8 mouse cellular contexts compared by ENCODE assay signal in genomic region chr17:73301258-73302050, GRCm38 (mm10).
DNase-seq lines count a peak whose midpoint lies in the region; ATAC-seq and TF ChIP-seq lines count a peak whose summit lies in the region.

No protein-coding gene starts in this region.

- TF ChIP-seq POLR2A in ES-Bruce4 (IDR thresholded peaks at IDR 0.05; ENCODE audit: insufficient read depth, low read length), result no peak

- WGBS in heart, embryonic 16.5 days, result 30% methylated on average over 15 of the region's 15 CpGs

- no peak for TF ChIP-seq EP300 in ES-Bruce4 (IDR thresholded peaks at IDR 0.05; ENCODE audit: insufficient read depth, low read depth, low read length)

- no peaks in the 10 kb centered on the region for H3K9me3 ChIP-seq in ES-Bruce4 (replicated peaks; ENCODE audit: control insufficient read depth, insufficient read depth, low read length, poor library complexity, severe bottlenecking)
- H3K9me3 ChIP-seq in heart, embryonic 16.5 days (replicated peaks; ENCODE audit: control insufficient read depth, low read length), result no peaks in the 10 kb centered on the region

- peak; percentile 68 for TF ChIP-seq CTCF in ES-Bruce4 (IDR thresholded peaks at IDR 0.05; ENCODE audit: low read depth, low read length)

- H3K27ac ChIP-seq in ES-Bruce4 (ENCODE audit: insufficient read depth, low read length), result no peak overlapping the region
- H3K27ac ChIP-seq in heart, embryonic 16.5 days (ENCODE audit: low read length), result no peak overlapping the region

- H3K27me3 ChIP-seq in ES-Bruce4 (ENCODE audit: control insufficient read depth, insufficient read depth, low read length, poor library complexity, severe bottlenecking), result no peaks in the 10 kb centered on the region
- H3K27me3 ChIP-seq in heart, embryonic 16.5 days (ENCODE audit: control insufficient read depth, insufficient read depth, low read length), result peaks cover 10% of the 10 kb centered on the region

- H3K4me2 ChIP-seq in heart, embryonic 16.5 days (ENCODE audit: low read depth, low read length), result peak overlapping the region; percentile 35

- DNase-seq in adrenal gland, postnatal 36 days, result peak; percentile 40 to 68
- DNase-seq in layer of hippocampus, adult 18-20 months (ENCODE audit: low spot score in 2 of 2), result peak; percentile 47 to 90
- DNase-seq in lung, adult 18-20 months, result peak; percentile 29 to 59
- peak; percentile 42 to 60 for DNase-seq in thymus, postnatal 36 days

- ATAC-seq in erythroblast, adult 5-6 weeks (replicated peaks; ENCODE audit: low FRiP score, poor library complexity, severe bottlenecking), result peak; percentile 70
- 0 out of 2 replicates have a peak, but pooled peaks have one; percentile 6 for ATAC-seq in heart, embryonic 16.5 days (replicated peaks; ENCODE audit: extremely low read depth, insufficient read depth, low FRiP score)
- ATAC-seq in neutrophil, adult 5-6 weeks (ENCODE audit: extremely low read depth, insufficient number of reproducible peaks, low FRiP score, poor library complexity, severe bottlenecking), result peak; percentile 69

- H3K4me3 ChIP-seq in ES-Bruce4 (ENCODE audit: low read depth, low read length), result no peak overlapping the region
- H3K4me3 ChIP-seq in heart, embryonic 16.5 days (ENCODE audit: low read length), result no peak overlapping the region

- no peaks in the 10 kb centered on the region for H3K4me1 ChIP-seq in ES-Bruce4 (ENCODE audit: control insufficient read depth, insufficient read depth, low read length)
- peaks cover 7% of the 10 kb centered on the region for H3K4me1 ChIP-seq in heart, embryonic 16.5 days (ENCODE audit: control insufficient read depth, insufficient read depth, low read length)

- H3K9ac ChIP-seq in ES-Bruce4 (ENCODE audit: low read depth, poor library complexity, severe bottlenecking), result no peak overlapping the region
- no peak overlapping the region for H3K9ac ChIP-seq in heart, embryonic 16.5 days (ENCODE audit: low read length)

- no peaks in the 10 kb centered on the region for H3K36me3 ChIP-seq in ES-Bruce4 (ENCODE audit: control insufficient read depth, insufficient read depth, low read length, poor library complexity, severe bottlenecking)
- no peaks in the 10 kb centered on the region for H3K36me3 ChIP-seq in heart, embryonic 16.5 days (ENCODE audit: control insufficient read depth, insufficient read depth)

Comparison
In these comparisons a context has a peak if more than half of its experiments do, and no peak if none do; other contexts are left out.
1. ATAC-seq: peak in every context shown above with its lines; median percentile 70 in erythroblast, adult 5-6 weeks; 69 in neutrophil, adult 5-6 weeks; 6 in heart, embryonic 16.5 days.